Mouse (Mus musculus) heart, embryonic 16.5 days (tissue): ENCODE measurements around the gene Magi2. TPM values are rescaled to one million over a fixed set of nuclear protein-coding genes. Genes with fewer than 3 reads are reported as not detected.

Experiments
- ATAC-seq: fragments of 200-750 bp; cut with Nextera tagmentation; replicated peaks from 2 replicates; pipeline ENCODE4 v1.8.0; 2017; ENCODE audit warnings: moderate number of reproducible peaks; ENCODE audit not compliant: insufficient read depth, low FRiP score; ENCODE audit errors: extremely low read depth
- H3K27ac ChIP-seq: fragments of 300-500 bp; sonication (generic); 2 replicates; pipeline ENCODE4 v1.5.1; 2014; ENCODE audit warnings: mild to moderate bottlenecking, low read length, control low read depth, moderate library complexity
- H3K27me3 ChIP-seq: fragments of 300-500 bp; sonication (generic); 2 replicates; pipeline ENCODE4 v1.6.1; 2014; ENCODE audit warnings: low read length, mixed read lengths; ENCODE audit not compliant: control insufficient read depth, insufficient read depth
- H3K36me3 ChIP-seq: fragments of 300-500 bp; sonication (generic); 2 replicates; pipeline ENCODE4 v1.6.1; 2014; ENCODE audit not compliant: control insufficient read depth, insufficient read depth
- H3K4me1 ChIP-seq: fragments of 300-500 bp; sonication (generic); 2 replicates; pipeline ENCODE4 v1.6.1; 2014; ENCODE audit warnings: low read length, mixed read lengths; ENCODE audit not compliant: control insufficient read depth, insufficient read depth
- H3K4me2 ChIP-seq: fragments of 300-500 bp; sonication (generic); 2 replicates; pipeline ENCODE4 v1.6.1; 2014; ENCODE audit warnings: low read depth, mild to moderate bottlenecking, control low read depth, low read length
- H3K4me3 ChIP-seq: fragments of 300-500 bp; sonication (generic); 2 replicates; pipeline ENCODE4 v1.5.1; 2014; ENCODE audit warnings: mild to moderate bottlenecking, control low read depth, low read length
- H3K9ac ChIP-seq: fragments of 300-500 bp; sonication (generic); 2 replicates; pipeline ENCODE4 v1.6.1; 2014; ENCODE audit warnings: low read length, control low read depth
- H3K9me3 ChIP-seq: fragments of 300-500 bp; sonication (generic); replicated peaks from 2 replicates; pipeline ENCODE4 v1.6.1; 2016; ENCODE audit warnings: low read length; ENCODE audit not compliant: control insufficient read depth
- WGBS: fragments of 180-500 bp; shearing (Covaris S2); extraction: QIAGEN DNeasy Blood & Tissue Kit; methylation state at CpG from one replicate; pipeline ENCODE4 v1.1.7; 2014; 5-methylcytosine and 5-hydroxymethylcytosine counted together
- polyA plus RNA-seq: library from polyadenylated mRNA; unstranded; fragments of >200 nt; fragmentation: Nextera tagmentation; extraction: Ambion mirVana; gene quantifications from 2 replicates; pipeline ENCODE4 v1.2.1, GENCODE M21; 2015

The Magi2 gene
- polyA plus RNA-seq, 1 experiment from 2014 or later: 3.3 TPM

GRCm38 (mm10) chr5:20328901-20329300 is 1102.1 kb downstream of the Magi2 start:
- no peaks in the 10 kb centered on the region for H3K9me3 ChIP-seq
- no peaks in the 10 kb centered on the region for H3K4me1 ChIP-seq
- no peak overlapping the region for H3K4me2 ChIP-seq
- ATAC-seq: no peak
- H3K36me3 ChIP-seq: no peaks in the 10 kb centered on the region
- 45% methylated on average over 1 of the region's 1 CpGs for WGBS
- no peaks in the 10 kb centered on the region for H3K27me3 ChIP-seq
- no peak overlapping the region for H3K9ac ChIP-seq
- H3K4me3 ChIP-seq: no peak overlapping the region
- H3K27ac ChIP-seq: no peak overlapping the region

GRCm38 (mm10) chr5:20330025-20330424 is 1103.2 kb downstream of the Magi2 start:
- Histone ChIP-seq H3K4me3 (no peak overlapping the region), H3K4me1 (no peaks in the 10 kb centered on the region), H3K36me3 (no peaks in the 10 kb centered on the region), H3K9ac (no peak overlapping the region), H3K9me3 (no peaks in the 10 kb centered on the region), H3K27ac (no peak overlapping the region), H3K27me3 (no peaks in the 10 kb centered on the region), H3K4me2 (no peak overlapping the region)
- WGBS: 67% methylated on average over 3 of the region's 3 CpGs
- no peak for ATAC-seq

GRCm38 (mm10) chr5:20332574-20332973 is 1105.7 kb downstream of the Magi2 start:
- H3K9me3 ChIP-seq: no peaks in the 10 kb centered on the region
- no peaks in the 10 kb centered on the region for H3K27me3 ChIP-seq
- no peaks in the 10 kb centered on the region for H3K36me3 ChIP-seq
- no peak overlapping the region for H3K4me2 ChIP-seq
- no peak overlapping the region for H3K4me3 ChIP-seq
- 64% methylated on average over 4 of the region's 4 CpGs for WGBS
- no peak for ATAC-seq
- H3K4me1 ChIP-seq: no peaks in the 10 kb centered on the region
- H3K27ac ChIP-seq: no peak overlapping the region
- no peak overlapping the region for H3K9ac ChIP-seq

- Histone ChIP-seq H3K27me3 (no peaks in the 10 kb centered on the region), H3K36me3 (no peaks in the 10 kb centered on the region), H3K9ac (no peak overlapping the region), H3K4me2 (no peak overlapping the region), H3K9me3 (no peaks in the 10 kb centered on the region), H3K27ac (no peak overlapping the region), H3K4me3 (no peak overlapping the region), H3K4me1 (no peaks in the 10 kb centered on the region)
- no peak for ATAC-seq
Measured at GRCm38 (mm10) chr5:20334549-20334948, 1107.7 kb downstream of the Magi2 start.

GRCm38 (mm10) chr5:20352941-20353340 is 1126.1 kb downstream of the Magi2 start:
- ATAC-seq: no peak
- Histone ChIP-seq H3K9ac (no peak overlapping the region), H3K36me3 (no peaks in the 10 kb centered on the region), H3K4me1 (no peaks in the 10 kb centered on the region), H3K27me3 (no peaks in the 10 kb centered on the region), H3K9me3 (no peaks in the 10 kb centered on the region), H3K4me3 (no peak overlapping the region), H3K27ac (no peak overlapping the region), H3K4me2 (no peak overlapping the region)
- 78% methylated on average over 8 of the region's 8 CpGs for WGBS

- Histone ChIP-seq H3K9me3 (no peaks in the 10 kb centered on the region), H3K27me3 (no peaks in the 10 kb centered on the region), H3K4me2 (no peak overlapping the region), H3K36me3 (no peaks in the 10 kb centered on the region), H3K4me3 (no peak overlapping the region), H3K27ac (no peak overlapping the region), H3K9ac (no peak overlapping the region), H3K4me1 (no peaks in the 10 kb centered on the region)
- ATAC-seq: no peak
- WGBS: 50% methylated on average over 5 of the region's 5 CpGs
Measured at GRCm38 (mm10) chr5:20358437-20358836, 1131.6 kb downstream of the Magi2 start.

GRCm38 (mm10) chr5:20359021-20359420 is 1132.2 kb downstream of the Magi2 start:
- Histone ChIP-seq H3K36me3 (no peaks in the 10 kb centered on the region), H3K27ac (no peak overlapping the region), H3K4me2 (no peak overlapping the region), H3K4me1 (no peaks in the 10 kb centered on the region), H3K9me3 (no peaks in the 10 kb centered on the region), H3K27me3 (no peaks in the 10 kb centered on the region), H3K9ac (no peak overlapping the region), H3K4me3 (no peak overlapping the region)
- WGBS: 70% methylated on average over 3 of the region's 3 CpGs
- no peak for ATAC-seq

- H3K4me3 ChIP-seq: no peak overlapping the region
- no peaks in the 10 kb centered on the region for H3K9me3 ChIP-seq
- H3K27me3 ChIP-seq: no peaks in the 10 kb centered on the region
- no peak overlapping the region for H3K27ac ChIP-seq
- H3K9ac ChIP-seq: no peak overlapping the region
- 69% methylated on average over 3 of the region's 3 CpGs for WGBS
- ATAC-seq: no peak
- H3K4me1 ChIP-seq: no peaks in the 10 kb centered on the region
- no peaks in the 10 kb centered on the region for H3K36me3 ChIP-seq
- H3K4me2 ChIP-seq: no peak overlapping the region
Measured at GRCm38 (mm10) chr5:20362154-20362553, 1135.3 kb downstream of the Magi2 start.

- H3K27ac ChIP-seq: no peak overlapping the region
- no peaks in the 10 kb centered on the region for H3K4me1 ChIP-seq
- no peaks in the 10 kb centered on the region for H3K27me3 ChIP-seq
- H3K9me3 ChIP-seq: no peaks in the 10 kb centered on the region
- H3K9ac ChIP-seq: no peak overlapping the region
- ATAC-seq: no peak
- H3K36me3 ChIP-seq: no peaks in the 10 kb centered on the region
- WGBS: 48% methylated on average over 5 of the region's 5 CpGs
- no peak overlapping the region for H3K4me2 ChIP-seq
- no peak overlapping the region for H3K4me3 ChIP-seq
Measured at GRCm38 (mm10) chr5:20363216-20363615, 1136.4 kb downstream of the Magi2 start.

GRCm38 (mm10) chr5:20373586-20373985 is 1146.8 kb downstream of the Magi2 start:
- no peak overlapping the region for H3K4me3 ChIP-seq
- ATAC-seq: no peak

More at GRCm38 (mm10) chr5:20373586-20373985, 1146.8 kb downstream of the Magi2 start:
- 66% methylated on average over 1 of the region's 1 CpGs for WGBS
- H3K27ac ChIP-seq: no peak overlapping the region
- no peak overlapping the region for H3K9ac ChIP-seq
- no peak overlapping the region for H3K4me2 ChIP-seq
- no peaks in the 10 kb centered on the region for H3K27me3 ChIP-seq
- H3K36me3 ChIP-seq: no peaks in the 10 kb centered on the region
- H3K4me1 ChIP-seq: no peaks in the 10 kb centered on the region
- no peaks in the 10 kb centered on the region for H3K9me3 ChIP-seq
